Mouse (Mus musculus): ENCODE measurements around the gene Mtch1. TPM values are rescaled to one million over a fixed set of nuclear protein-coding genes. Genes with fewer than 3 reads are reported as not detected.
A peak's percentile ranks its signal among the peaks of the same experiment; 100 is the strongest.

Mtch1 gene
- total RNA-seq, 1 experiment: 217 TPM

GRCm38 (mm10) chr17:29346496-29347125 is 1.1 kb downstream of the Mtch1 start:
- DNase-seq (ENCODE audit: low read depth, low spot score): no peak
- Histone ChIP-seq H3K9ac (ENCODE audit: insufficient read depth, low read depth, low read length, poor library complexity, severe bottlenecking) (peak overlapping the region; percentile 88), H3K27ac (ENCODE audit: insufficient read depth, low read depth, low read length, poor library complexity, severe bottlenecking) (no peak overlapping the region), H3K9me3 (ENCODE audit: control insufficient read depth, insufficient read depth, low read depth, low read length) (no peaks in the 10 kb centered on the region), H3K4me1 (ENCODE audit: control insufficient read depth in 2 of 2, insufficient read depth in 2 of 2, low read length in 2 of 2, poor library complexity in 1 of 2) (peaks cover 10 to 24% of the 10 kb centered on the region in 2 experiments; a peak in 3 of 4 replicates), H3K4me3 (ENCODE audit: insufficient read depth in 1 of 2, low read depth in 1 of 2, low read length in 2 of 2, poor library complexity in 1 of 2, severe bottlenecking in 1 of 2) (peak overlapping the region; percentile 90 to 96), H3K36me3 (ENCODE audit: control insufficient read depth, insufficient read depth, low read length, poor library complexity, severe bottlenecking) (peaks cover 6% of the 10 kb centered on the region; the same call in 1 of the 2 replicates)
- TF ChIP-seq MAFK (IDR thresholded peaks at IDR 0.05; ENCODE audit: insufficient read depth, low read depth, low read length) (no peak), CHD2 (IDR thresholded peaks at IDR 0.05; ENCODE audit: low read depth, low read length) (no peak), ZC3H11A (IDR thresholded peaks at IDR 0.05; ENCODE audit: borderline replicate concordance, low read depth, low read length) (no peak), ZNF384 (IDR thresholded peaks at IDR 0.05; ENCODE audit: low read depth, low read length) (no peak), HCFC1 (IDR thresholded peaks at IDR 0.05; ENCODE audit: borderline replicate concordance, insufficient read depth, low read length) (no peak)
- in situ Hi-C loops (cut with MboI; ENCODE audit: low sequenced_read_pairs in 2 of 2, unreplicated experiment in 2 of 2): no loop called here

GRCm38 (mm10) chr17:29345272-29345671 is 2.5 kb downstream of the Mtch1 start:
- Histone ChIP-seq H3K9ac (ENCODE audit: insufficient read depth, low read depth, low read length, poor library complexity, severe bottlenecking) (no peak overlapping the region), H3K27ac (ENCODE audit: insufficient read depth, low read depth, low read length, poor library complexity, severe bottlenecking) (no peak overlapping the region), H3K4me1 (ENCODE audit: control insufficient read depth in 2 of 2, insufficient read depth in 2 of 2, low read length in 2 of 2, poor library complexity in 1 of 2) (peaks cover 10 to 33% of the 10 kb centered on the region in 2 experiments; a peak in 3 of 4 replicates), H3K9me3 (ENCODE audit: control insufficient read depth, insufficient read depth, low read depth, low read length) (no peaks in the 10 kb centered on the region), H3K36me3 (ENCODE audit: control insufficient read depth, insufficient read depth, low read length, poor library complexity, severe bottlenecking) (peaks cover 12% of the 10 kb centered on the region; the same call in 1 of the 2 replicates), H3K4me3 (ENCODE audit: insufficient read depth in 1 of 2, low read depth in 1 of 2, low read length in 2 of 2, poor library complexity in 1 of 2, severe bottlenecking in 1 of 2) (no peak overlapping the region)
- no peak for DNase-seq (ENCODE audit: low read depth, low spot score)
- TF ChIP-seq HCFC1 (IDR thresholded peaks at IDR 0.05; ENCODE audit: borderline replicate concordance, insufficient read depth, low read length): no peak
- TF ChIP-seq CHD2 (IDR thresholded peaks at IDR 0.05; ENCODE audit: low read depth, low read length): no peak
- TF ChIP-seq MAFK (IDR thresholded peaks at IDR 0.05; ENCODE audit: insufficient read depth, low read depth, low read length): no peak
- TF ChIP-seq ZC3H11A (IDR thresholded peaks at IDR 0.05; ENCODE audit: borderline replicate concordance, low read depth, low read length): no peak
- TF ChIP-seq ZNF384 (IDR thresholded peaks at IDR 0.05; ENCODE audit: low read depth, low read length): no peak
- in situ Hi-C loops (cut with MboI; ENCODE audit: low sequenced_read_pairs in 2 of 2, unreplicated experiment in 2 of 2): no loop called here

- DNase-seq (ENCODE audit: low read depth, low spot score): no peak
- Histone ChIP-seq H3K4me3 (ENCODE audit: insufficient read depth in 1 of 2, low read depth in 1 of 2, low read length in 2 of 2, poor library complexity in 1 of 2, severe bottlenecking in 1 of 2) (no peak overlapping the region), H3K4me1 (ENCODE audit: control insufficient read depth in 2 of 2, insufficient read depth in 2 of 2, low read length in 2 of 2, poor library complexity in 1 of 2) (peaks cover 8 to 29% of the 10 kb centered on the region in 2 experiments; a peak in 3 of 4 replicates), H3K27ac (ENCODE audit: insufficient read depth, low read depth, low read length, poor library complexity, severe bottlenecking) (no peak overlapping the region), H3K9ac (ENCODE audit: insufficient read depth, low read depth, low read length, poor library complexity, severe bottlenecking) (no peak overlapping the region), H3K9me3 (ENCODE audit: control insufficient read depth, insufficient read depth, low read depth, low read length) (no peaks in the 10 kb centered on the region), H3K36me3 (ENCODE audit: control insufficient read depth, insufficient read depth, low read length, poor library complexity, severe bottlenecking) (peaks cover 29% of the 10 kb centered on the region; the same call in 1 of the 2 replicates)
- no peak for TF ChIP-seq ZNF384 (IDR thresholded peaks at IDR 0.05; ENCODE audit: low read depth, low read length)
- no peak for TF ChIP-seq MAFK (IDR thresholded peaks at IDR 0.05; ENCODE audit: insufficient read depth, low read depth, low read length)
- no peak for TF ChIP-seq HCFC1 (IDR thresholded peaks at IDR 0.05; ENCODE audit: borderline replicate concordance, insufficient read depth, low read length)
- no peak for TF ChIP-seq ZC3H11A (IDR thresholded peaks at IDR 0.05; ENCODE audit: borderline replicate concordance, low read depth, low read length)
- in situ Hi-C loops (cut with MboI; ENCODE audit: low sequenced_read_pairs in 2 of 2, unreplicated experiment in 2 of 2): no loop called here
Measured at GRCm38 (mm10) chr17:29343241-29343640, 4.5 kb downstream of the Mtch1 start.

- Histone ChIP-seq H3K27ac (ENCODE audit: insufficient read depth, low read depth, low read length, poor library complexity, severe bottlenecking) (0 out of 2 replicates have a peak overlapping the region, but pooled peaks have one; percentile 29), H3K4me3 (ENCODE audit: insufficient read depth in 1 of 2, low read depth in 1 of 2, low read length in 2 of 2, poor library complexity in 1 of 2, severe bottlenecking in 1 of 2) (0 out of 4 replicates have a peak overlapping the region, but pooled peaks of 1 of the 2 experiments have one; percentile 9), H3K4me1 (ENCODE audit: control insufficient read depth in 2 of 2, insufficient read depth in 2 of 2, low read length in 2 of 2, poor library complexity in 1 of 2) (peaks cover 8 to 28% of the 10 kb centered on the region in 2 experiments; a peak in 3 of 4 replicates), H3K36me3 (ENCODE audit: control insufficient read depth, insufficient read depth, low read length, poor library complexity, severe bottlenecking) (peaks cover 35% of the 10 kb centered on the region), H3K9ac (ENCODE audit: insufficient read depth, low read depth, low read length, poor library complexity, severe bottlenecking) (no peak overlapping the region), H3K9me3 (ENCODE audit: control insufficient read depth, insufficient read depth, low read depth, low read length) (no peaks in the 10 kb centered on the region)
- TF ChIP-seq ZNF384 (IDR thresholded peaks at IDR 0.05; ENCODE audit: low read depth, low read length) (no peak), HCFC1 (IDR thresholded peaks at IDR 0.05; ENCODE audit: borderline replicate concordance, insufficient read depth, low read length) (no peak), CHD2 (IDR thresholded peaks at IDR 0.05; ENCODE audit: low read depth, low read length) (no peak), MAFK (IDR thresholded peaks at IDR 0.05; ENCODE audit: insufficient read depth, low read depth, low read length) (no peak), ZC3H11A (IDR thresholded peaks at IDR 0.05; ENCODE audit: borderline replicate concordance, low read depth, low read length) (no peak)
- no peak for DNase-seq (ENCODE audit: low read depth, low spot score)
- in situ Hi-C loops (cut with MboI; ENCODE audit: low sequenced_read_pairs in 2 of 2, unreplicated experiment in 2 of 2): no loop called here
Measured at GRCm38 (mm10) chr17:29342010-29342910, 5.5 kb downstream of the Mtch1 start.
